Mouse (Mus musculus): ENCODE results near the gene Pced1b.

Pced1b gene

DNA sequence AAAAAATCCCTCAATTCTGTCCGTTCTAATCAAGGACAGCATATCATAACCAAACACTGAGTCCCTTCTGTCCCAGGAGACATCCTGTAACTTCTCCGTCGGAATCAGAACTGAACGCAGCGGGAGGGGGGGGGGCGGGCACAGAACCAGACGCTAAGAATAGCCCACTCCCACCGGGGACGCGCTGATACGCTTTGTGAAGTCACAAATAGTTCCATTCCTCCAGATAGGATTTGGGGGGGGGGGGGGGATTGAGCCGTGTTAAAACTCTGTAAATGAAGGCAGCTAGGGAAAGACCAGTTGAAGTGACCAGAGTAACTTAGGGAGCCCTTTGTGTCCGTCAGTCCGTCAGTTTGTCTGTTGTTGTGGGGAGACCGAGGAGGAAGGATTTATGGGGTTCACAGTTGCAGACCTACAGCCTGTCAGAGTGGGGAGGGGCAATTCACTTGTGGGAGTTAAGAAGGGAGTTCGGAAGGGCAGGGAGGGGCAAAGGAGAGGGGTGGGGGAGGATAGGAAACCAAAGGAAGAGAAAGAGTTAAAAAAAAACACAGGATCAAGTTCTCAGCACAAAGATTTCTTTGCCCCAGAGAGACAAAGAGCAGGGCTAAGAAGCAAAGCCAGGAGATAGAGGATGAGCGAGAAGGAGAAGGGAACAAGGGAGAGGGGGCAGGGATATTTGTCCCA lies 91.6 kb downstream of the Pced1b start:
- in situ Hi-C loops (cut with MboI, MseI), result loop anchor here (10.0 kb wide), 1 partner anchor 416 kb away; no protein-coding TSS in a partner anchor

DNA sequence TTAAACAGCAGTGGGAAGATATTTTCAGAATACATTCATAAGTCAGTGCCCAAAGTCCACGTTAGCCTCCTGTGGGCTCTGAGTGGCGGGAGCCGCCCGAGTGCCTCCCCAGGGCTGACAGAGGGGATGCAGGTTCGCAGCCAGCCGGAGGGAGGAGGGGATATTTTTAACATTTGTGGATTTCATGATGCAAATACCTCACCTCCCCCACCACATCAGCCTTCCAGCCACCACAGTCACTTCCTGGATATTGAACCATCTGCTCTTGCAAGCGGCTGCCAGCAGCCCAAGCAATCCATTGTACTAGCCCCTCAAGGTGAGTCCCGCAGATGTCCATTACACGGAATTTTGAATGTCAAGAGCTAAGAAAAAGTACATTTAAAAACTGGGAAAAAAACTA lies 95.4 kb downstream of the Pced1b start:
- in situ Hi-C loops (cut with MboI, MseI), result no loop called here

DNA sequence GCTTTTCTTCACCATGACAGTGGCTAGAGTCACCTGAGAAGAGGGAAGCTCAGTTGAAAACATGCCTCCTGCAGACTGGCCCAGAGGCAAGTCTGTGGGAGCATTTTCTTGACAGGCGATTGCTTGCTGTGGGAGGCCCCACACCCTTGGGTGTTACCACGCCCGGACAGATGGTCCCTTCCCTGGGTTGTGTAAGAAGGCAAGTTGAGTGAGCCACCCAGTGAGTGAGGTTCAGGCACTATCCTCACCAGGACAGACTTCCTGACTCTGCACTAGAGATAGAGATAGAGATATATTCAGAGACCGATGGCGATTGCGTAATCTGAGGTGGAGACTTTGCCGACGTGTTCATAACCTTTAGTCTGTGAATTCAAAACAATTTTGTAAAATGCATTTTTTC lies 96.0 kb downstream of the Pced1b start:
- in situ Hi-C loops (cut with MboI, MseI), result no loop called here

DNA sequence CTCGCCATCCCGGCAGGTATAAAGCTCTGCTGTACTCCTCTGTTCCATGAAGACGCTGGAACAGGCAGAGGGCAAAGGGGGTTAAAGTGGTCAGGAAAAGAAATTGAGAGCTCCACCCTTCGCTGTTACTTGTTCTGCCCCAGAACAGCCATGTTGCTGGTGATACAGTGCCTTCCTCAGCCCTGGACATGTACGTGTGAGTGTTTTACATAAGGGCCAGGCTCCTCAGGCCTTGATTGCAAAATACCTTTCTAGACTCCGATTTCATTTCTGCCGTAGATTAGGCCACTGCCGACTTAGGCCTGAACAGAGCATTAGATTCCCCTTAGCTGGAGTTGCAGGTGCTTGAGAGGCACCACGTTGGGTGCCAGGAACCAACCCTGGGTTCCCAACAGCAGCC lies 97.0 kb downstream of the Pced1b start:
- in situ Hi-C loops (cut with MboI, MseI), result no loop called here

DNA sequence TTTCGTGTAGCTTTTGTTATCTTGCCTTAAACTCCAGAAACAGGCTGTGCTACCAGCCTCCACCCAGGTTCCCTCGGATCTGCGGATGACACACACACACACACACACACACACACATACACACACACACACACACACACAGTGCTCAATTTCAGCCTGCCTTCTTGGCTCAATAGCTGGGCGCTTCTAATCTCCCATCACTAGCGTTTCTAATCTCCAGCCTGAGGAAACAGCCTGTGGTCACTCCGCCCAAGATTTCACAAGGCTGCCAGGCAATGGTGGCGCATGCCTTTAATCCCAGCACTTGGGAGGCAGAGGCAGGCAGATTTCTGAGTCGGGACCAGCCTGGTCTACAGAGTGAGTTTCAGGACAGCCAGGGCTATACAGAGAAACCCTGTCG lies 98.2 kb downstream of the Pced1b start:
- in situ Hi-C loops (cut with MboI, MseI), result loop anchor here (5.0 kb wide), 1 partner anchor 93 kb away; no protein-coding TSS in a partner anchor

DNA sequence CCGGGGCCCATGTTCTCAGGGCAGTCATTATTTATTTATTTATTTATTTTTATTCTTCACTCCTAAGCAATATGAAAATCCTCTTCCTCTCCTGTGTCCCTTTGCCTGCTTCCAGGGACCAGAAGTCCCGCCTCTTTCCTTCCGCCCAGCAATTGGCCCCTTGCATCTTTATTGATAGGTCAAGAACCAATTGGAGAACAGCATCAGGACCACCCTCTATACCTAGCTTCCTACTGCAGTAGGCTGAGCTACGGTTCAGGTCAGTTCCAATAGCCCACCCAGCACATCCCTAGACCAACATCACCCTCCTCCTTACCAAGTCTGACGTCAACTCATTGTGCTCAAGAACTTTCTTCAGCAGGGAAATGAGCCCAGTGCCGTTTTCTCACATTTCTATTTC lies 99.0 kb downstream of the Pced1b start:
- in situ Hi-C loops (cut with MboI, MseI), result loop anchor here (5.0 kb wide), 1 partner anchor 94 kb away; no protein-coding TSS in a partner anchor

DNA sequence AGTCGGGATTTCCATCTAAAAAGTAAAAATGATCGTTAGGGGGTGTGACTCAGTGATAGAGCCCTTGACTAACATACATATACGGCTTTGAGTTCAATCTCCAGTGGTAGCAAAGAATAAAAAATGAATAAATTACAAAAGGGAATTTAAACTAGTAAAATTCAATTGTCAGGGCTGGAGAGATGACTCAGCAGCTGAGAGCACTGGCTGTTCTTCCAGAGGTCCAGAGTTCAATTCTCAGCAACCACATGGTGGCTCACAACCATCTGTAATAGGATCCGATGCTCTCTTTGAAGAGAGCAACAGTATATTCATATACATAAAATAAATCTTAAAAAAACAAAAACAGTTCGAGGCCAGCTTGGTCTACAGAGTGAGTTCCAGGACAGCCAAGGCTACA lies 99.5 kb downstream of the Pced1b start:
- in situ Hi-C loops (cut with MboI, MseI), result loop anchor here (5.0 kb wide), 1 partner anchor 94 kb away; no protein-coding TSS in a partner anchor

DNA sequence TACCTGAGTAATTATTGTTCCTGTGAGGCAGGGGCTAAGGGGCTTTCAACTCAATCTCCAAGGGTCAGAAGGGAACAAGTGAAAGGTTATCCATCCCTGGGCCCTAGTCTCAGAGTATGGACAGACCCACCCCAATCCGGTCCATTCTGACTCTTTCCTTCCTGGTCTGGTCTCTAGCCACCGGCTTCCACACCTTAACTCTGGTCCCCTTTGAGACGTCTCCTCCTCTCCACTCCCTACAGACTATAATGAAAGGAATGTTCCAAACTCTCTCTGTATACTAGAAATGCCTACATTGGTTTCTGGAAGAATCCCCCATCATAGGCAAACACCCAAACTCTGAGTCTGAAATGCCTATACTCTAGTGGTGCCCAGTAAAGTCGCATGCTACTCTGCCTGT lies 100.0 kb downstream of the Pced1b start:
- in situ Hi-C loops (cut with MboI, MseI), result loop anchor here (5.0 kb wide), 1 partner anchor 95 kb away; no protein-coding TSS in a partner anchor

DNA sequence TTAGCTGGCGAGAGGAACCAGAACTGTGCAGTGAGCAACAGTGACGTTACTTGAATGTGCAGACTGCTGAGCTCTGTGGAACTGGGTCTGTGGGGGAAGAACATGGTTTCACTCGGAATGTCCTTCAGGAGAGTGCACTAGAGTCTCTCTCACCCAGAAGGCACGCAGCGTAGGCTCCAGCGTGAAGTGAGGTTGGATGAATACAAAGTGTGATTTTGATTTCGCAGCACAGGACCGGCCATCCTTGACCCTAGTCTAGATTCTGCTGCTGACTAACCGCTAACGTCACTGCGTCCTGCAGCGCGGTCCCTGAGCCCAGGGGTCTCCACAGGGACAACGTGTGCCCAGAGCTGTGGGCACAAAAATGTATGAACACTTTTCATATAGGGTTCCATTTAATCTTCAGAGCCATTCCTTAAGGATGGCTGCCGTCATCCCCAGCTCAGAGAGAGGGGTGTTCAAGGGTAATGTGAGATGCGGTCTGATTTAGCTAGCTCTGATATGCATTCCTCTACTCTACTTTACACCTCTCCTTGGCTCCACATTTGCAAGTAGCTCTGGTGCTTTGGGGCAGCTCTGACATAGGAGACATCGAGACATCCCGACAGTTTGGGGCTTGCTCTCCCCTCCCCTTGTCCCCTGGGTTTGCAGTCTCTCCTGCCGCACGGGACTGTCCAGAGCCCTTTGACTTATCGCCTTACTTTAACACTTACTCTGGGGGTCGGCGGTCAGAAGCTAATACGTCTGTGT lies 101.8 kb downstream of the Pced1b start:
- in situ Hi-C loops (cut with MboI, MseI), result loop anchor here (5.0 kb wide), 1 partner anchor 96 kb away; no protein-coding TSS in a partner anchor

DNA sequence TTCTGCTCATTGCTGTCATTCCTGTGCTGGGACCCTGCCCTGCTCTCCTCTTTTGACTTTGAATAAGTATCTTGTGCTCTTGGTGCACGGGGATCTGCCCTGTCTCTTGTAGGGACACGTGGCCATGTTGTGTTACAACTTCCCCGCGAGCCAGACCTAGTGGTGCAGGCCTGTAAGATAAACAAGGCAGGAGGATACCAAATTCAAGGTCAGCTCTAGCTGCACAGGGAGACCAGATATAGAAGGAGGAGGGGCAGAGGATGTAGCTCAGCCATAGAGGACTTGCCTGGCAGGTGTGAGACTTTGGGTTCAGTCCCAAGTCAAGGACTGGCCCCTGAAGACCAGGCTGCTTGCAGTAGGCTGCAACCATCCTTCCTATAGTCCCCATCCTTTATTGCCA lies 103.6 kb downstream of the Pced1b start:
- in situ Hi-C loops (cut with MboI, MseI), result loop anchor here (25.0 kb wide), 1 partner anchor 112 kb away; no protein-coding TSS in a partner anchor

DNA sequence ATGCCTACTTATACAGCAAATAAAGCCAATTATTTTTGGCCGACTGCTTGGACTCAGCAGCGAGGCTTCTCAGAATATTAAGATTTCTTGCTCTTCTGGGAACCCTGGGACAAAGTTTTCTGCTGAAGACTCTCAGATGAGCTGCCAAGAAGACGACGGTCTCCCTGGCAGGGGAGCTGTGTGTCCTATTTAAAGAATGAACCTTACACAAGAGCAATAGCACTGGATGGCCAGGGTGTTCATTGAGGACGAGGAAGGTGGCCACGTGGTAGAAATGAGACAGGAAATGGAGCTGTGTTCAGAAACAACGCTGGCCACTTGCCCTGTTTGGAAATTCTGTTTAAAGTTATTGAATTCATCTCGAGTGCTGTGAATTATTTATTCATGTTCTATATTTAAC lies 104.1 kb downstream of the Pced1b start:
- in situ Hi-C loops (cut with MboI, MseI), result loop anchor here (25.0 kb wide), 1 partner anchor 111 kb away; no protein-coding TSS in a partner anchor

DNA sequence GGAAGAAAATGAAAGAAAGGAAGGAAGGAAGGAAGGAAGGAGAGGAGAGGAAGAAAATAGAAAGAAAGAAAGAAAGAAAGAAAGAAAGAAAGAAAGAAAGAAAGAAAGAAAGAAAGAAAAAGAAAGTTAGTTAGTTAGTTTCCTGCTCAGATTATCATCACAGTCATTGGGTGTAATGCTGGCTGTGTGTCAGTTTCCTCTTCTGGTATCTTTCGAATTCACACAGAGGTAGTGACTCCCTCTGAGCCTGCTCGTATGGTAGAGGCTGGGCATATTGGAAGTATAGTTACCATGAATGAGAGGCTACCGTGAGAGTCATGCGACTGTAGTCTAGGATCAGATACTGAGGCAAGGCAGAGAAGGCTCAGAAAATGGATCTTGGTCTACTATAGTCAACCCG lies 104.8 kb downstream of the Pced1b start:
- in situ Hi-C loops (cut with MboI, MseI), result loop anchor here (25.0 kb wide), 1 partner anchor 111 kb away; no protein-coding TSS in a partner anchor

DNA sequence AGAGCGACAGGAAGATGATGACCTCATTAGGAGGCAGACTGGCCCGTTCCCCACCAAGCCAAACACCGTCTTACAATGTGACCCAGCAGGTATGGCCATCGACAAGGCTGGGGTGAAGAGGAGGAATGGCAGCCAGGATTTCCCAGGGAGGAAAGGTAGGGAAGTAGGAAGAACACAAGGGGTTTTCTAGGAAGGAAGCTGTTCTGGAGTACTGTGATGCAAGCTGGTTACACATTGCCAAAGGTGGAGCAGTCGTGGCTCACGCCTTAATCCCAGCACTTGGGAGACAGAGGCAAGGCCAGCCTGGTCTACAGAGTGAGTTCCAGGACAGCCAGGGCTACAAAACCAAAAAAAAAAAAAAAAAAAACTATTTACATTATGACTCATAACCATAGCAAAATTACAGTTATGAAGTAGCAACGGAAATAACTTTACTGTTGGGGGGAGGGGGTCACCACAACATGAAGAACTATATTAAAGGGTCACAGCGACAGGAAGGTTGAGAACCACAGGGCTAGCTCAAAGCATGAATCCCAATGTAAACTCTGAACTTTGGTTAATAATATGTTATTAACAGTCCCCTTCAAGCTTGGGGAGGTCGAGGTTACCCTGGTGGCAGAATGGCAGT lies 108.9 kb downstream of the Pced1b start:
- in situ Hi-C loops (cut with MboI, MseI), result loop anchor here (25.0 kb wide), 1 partner anchor 107 kb away; no protein-coding TSS in a partner anchor

DNA sequence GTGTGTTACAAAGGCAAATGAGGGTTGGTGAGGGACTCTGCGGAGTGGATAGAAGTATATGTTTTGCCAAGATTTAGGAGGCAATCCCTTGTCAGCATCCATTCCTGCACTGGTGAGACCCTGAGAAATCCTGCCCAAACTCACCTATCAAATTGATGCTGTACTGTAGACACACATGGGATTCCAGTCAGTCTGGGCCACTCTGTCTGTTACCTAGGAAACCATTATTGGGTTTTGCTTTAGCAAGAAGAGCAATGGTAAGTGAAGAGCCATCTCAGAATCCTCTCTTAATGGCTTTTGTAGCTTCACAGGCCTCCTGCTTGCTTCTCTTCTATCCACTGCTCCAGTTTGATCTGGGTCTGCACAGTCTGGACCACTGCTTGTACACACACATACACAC lies 110.1 kb downstream of the Pced1b start:
- in situ Hi-C loops (cut with MboI, MseI), result loop anchor here (25.0 kb wide), 1 partner anchor 105 kb away; no protein-coding TSS in a partner anchor

DNA sequence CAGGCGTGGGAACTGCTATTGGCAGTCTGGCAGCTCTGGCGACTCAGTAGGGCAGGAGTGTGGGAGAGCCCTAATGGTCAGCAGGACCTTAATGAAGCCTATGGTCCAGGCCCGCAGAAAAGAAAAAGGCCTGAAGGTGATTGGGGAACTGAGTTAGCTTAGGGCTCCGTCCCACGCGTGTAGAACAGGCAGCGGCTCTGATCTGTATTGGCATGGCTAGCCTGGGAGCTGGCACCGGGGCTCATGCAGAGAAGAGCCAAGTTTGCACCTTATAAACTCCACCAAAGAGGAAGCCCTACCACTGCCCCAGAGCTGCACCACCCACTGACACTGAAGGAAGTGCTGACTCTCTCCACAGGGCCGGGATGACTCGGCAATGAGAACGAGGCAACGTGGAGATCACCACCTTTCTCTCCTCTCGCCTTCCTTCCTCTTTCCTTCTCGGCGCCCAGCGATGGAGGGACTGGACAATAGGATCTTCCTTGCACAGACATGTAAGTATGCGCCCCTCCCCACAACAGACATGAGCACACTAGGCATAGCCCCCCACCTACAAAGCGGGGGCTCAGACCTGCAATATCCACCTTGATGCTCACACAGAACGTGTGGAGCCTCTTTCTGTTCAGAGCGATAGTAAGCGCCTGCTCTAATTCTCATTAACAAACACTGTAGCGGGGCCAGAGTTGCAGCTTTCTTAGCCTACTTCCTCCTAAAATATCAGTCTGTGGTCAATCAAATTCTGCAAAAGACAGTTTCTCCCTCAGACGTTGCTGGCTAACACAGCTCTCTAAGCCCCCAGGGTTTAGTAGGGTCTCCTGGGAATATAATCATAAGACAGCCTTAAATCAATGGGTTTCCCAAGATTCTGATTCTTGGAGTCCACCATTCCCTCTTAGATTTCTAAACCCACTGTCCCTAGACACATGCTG lies 114.2 kb downstream of the Pced1b start:
- in situ Hi-C loops (cut with MboI, MseI), result loop anchor here (10.0 to 25.0 kb wide), 2 partner anchors 101 to 726 kb away; no protein-coding TSS in a partner anchor

DNA sequence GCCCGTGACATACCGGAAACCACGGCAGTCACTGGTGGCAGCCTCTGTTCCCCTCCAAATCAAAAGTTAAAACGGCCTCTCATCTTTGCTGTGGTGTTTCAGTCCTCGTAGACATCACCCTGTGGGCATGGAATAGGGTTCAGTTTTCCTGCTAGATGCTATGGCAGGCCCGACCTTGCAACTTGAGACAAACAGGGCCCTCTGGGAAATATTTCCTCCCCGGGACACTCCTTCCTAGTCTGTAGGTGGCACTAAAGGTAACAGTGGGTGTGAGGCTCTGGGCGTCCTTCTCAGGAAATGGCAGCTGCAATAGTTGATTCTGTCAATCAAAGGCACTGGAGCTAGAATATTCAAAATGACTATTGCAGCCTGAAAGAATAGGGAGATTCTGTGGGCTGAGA lies 114.9 kb downstream of the Pced1b start:
- in situ Hi-C loops (cut with MboI, MseI), result loop anchor here (10.0 to 25.0 kb wide), 2 partner anchors 101 to 727 kb away; no protein-coding TSS in a partner anchor

DNA sequence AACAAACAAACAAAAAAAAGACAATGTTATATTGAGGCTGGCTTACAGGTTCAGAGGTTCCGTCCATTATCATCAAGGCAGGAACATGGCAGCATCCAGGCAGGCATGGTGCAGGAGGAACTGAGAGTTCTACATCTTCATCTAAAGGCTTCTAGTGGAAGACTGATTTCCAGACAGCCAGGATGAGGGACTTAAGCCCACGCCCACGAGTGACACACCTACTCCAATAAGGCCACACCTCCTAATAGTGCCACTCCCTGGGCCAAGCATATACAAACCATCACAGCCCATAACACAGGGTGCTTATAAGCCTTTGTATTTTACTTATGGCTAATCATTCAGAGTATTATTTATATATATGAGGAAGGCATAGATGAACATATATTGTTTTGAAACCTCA lies 117.4 kb downstream of the Pced1b start:
- in situ Hi-C loops (cut with MboI, MseI), result loop anchor here (10.0 to 25.0 kb wide), 2 partner anchors 98 to 729 kb away; no protein-coding TSS in a partner anchor

DNA sequence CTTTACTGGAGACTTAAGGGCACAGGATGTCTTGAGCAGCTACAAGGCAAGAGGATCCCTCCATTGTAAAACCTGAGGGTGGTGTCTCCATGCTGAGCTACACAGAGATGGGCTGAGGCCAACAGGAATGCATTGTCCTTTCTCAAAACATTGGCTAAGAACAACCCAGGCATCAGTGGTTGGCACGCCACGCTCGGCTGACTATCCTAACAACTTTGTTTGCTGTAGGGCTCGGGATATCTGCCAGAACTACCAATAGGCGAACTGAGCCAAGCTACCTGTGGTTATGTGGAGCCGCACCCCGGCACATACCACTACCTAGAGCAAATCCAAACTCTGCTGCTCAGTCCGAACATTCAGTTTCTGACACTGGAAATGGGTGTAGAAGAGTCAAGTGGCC lies 118.1 kb downstream of the Pced1b start:
- in situ Hi-C loops (cut with MboI, MseI), result loop anchor here (10.0 to 25.0 kb wide), 2 partner anchors 97 to 730 kb away; no protein-coding TSS in a partner anchor

DNA sequence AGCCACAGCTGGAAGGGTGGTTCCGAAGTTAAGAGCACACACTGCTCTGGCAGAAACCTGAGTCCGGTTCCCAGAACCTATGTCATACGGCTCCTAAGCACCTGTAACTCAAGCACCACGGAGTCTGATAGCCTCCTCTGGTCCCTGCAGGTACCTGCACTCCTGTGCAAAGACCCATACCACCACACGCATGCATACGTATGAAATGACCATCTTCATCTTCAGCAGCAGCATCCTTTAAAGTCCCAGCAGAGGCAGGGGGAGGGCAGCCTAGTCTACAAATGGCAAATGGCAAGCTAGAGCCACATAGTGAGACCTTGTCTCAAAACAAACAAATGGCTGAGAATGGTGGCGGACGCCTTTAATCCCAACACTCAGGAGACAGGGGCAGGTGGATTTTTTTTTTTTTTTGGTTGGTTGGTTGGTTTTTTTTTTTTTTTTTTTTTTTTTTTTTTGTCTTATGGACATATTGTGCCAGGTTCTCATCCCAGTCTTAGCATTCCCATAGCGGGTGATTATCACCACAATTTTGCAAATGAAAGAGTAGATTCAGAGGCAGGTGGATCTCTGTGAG lies 121.2 kb downstream of the Pced1b start:
- in situ Hi-C loops (cut with MboI, MseI), result loop anchor here (10.0 to 25.0 kb wide), 2 partner anchors 94 to 733 kb away; no protein-coding TSS in a partner anchor

DNA sequence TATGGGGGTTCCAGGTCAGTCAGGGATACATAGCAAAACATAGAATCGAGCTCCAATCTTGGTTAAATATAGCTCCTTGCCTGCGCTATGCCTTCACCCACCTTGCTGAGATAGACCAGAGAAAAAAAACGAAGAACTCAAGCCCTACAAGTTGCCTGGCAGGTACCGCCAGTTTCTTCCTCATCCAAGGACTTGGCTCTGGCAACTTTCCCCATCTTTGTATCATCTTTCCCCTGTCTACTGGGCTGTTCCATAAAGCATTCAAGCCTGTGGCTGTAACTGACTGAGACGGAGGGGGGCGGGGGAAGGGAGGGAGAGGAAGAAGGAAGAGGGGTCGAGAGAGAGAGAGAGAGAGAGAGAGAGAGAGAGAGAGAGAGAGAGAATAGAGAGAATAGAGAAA lies 121.7 kb downstream of the Pced1b start:
- in situ Hi-C loops (cut with MboI, MseI), result loop anchor here (10.0 to 25.0 kb wide), 2 partner anchors 94 to 734 kb away; no protein-coding TSS in a partner anchor

Data from T-helper 1 cell (primary cell).